Mouse (Mus musculus) left cerebral cortex, postnatal 4 days (tissue): ENCODE data around the gene Ids. TPM values are rescaled to one million over a fixed set of nuclear protein-coding genes. Genes with fewer than 3 reads are reported as not detected.

Source experiments
- total RNA-seq, 2 experiments: library from RNA; stranded (reverse); gene quantifications; 2 replicates each; pipeline ENCODE4 v1.2.3; 2021

The Ids gene
- total RNA-seq, 2 experiments from 2014 or later, result 295 to 300 TPM

Other genes starting within 250 kb of the Ids start
- gene 1110012L19Rik, start 20.8 kb upstream of the Ids start, total RNA-seq, result 10 to 100 TPM; 20.8 to 26.2 TPM
- gene Tmem185a, start 112.1 kb upstream of the Ids start, total RNA-seq, result 10 to 100 TPM; 29.1 to 32.7 TPM